Mouse (Mus musculus) B cell, adult 2 months (primary cell): Measurements from ENCODE around the gene Lnx1.

ENCODE experiments used
- DNase-seq, 2 experiments: peaks; one replicate each; pipeline ENCODE4 v3.0.0; 2022

Gene Lnx1

DNA sequence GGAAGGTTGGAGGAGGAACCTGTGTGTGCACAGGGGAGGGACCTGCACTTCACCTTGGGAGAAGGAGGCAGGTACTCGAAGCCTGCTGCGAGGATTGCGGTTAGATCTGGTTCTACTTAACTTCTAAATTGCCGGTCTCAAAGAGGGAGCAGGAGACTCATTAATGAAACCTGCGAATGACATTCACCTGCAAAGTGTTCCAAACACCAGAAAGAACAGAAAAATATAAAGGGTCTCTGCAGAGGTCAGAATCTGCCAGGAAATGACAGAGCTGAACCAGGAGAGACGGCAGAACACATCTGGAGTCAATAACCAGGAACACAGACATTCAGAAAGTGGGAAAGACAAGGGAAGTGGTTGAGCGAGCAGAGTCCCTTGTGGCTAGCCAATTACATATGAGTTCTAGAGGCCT is 8.3 kb downstream of the Lnx1 start:
- no peak for DNase-seq

DNA sequence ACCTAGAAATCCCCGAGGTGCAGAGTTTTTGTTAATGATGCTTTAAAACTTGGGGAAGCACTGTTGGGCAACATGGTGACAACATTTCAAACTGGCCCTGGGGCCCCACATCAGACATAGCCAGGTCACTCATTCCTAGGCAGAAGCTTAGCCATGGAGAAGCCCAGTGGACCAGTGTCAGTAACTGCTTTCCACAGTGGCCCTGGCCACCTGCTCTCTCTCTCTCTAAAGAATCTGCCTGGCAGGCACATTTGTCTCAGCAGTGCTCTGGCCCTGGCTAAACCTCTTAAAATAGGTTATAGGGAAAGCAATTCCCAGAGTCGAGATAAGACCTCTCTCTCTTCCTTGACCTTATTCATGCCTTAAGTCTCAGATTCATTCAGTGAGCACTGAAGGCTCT is 8.9 kb downstream of the Lnx1 start:
- DNase-seq, result no peak

DNA sequence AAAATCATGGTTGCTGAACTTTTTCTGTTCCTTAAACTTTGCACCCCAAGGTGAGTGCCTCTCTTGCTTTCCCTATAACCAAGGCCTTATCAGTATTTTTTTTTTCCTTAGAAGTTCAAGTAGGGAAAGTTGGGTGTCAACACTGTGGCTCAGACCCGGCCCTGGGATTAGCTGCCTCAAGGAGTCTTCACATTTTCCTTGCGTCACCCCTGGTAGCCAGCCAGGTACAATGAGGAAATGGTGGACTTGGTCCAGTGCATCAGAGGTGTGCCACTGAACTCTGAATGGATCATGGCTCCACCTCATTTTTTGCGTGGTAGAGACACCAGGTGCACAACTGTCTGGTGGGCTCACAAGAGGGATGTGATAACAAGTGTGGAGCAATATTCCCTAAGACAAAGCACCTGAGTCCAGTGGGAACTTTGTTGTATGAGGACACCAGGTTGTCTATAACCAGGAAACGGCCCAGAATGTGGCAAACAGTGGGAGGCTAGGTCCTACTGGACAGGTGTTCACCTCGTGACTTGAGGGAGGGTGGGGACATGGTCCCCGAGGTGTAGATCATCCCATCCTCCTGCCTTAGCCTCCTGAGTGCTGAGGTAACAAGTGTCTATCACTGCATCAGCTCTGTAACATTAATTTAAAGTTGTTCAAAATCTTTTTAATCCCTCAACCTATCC is 10.2 kb downstream of the Lnx1 start:
- no peak for DNase-seq

DNA sequence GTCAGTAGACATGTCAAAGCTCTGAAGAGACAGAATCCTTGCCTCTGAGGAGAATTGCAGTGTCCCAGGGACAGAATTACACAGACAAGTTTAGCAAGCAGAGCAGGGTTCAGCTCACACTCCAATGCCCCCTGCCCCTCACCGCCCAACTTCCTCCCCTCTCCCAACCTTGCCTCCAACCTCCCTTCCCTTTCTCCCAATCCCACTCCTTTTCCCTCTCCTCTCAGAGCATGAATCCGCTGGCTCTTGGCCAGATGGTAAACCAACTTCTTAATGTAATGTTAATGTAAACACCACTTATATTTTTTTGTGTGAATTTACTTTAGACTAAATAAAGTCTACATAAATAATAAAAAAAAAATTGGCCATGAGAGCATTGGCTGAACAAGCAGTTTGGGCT is 13.9 kb downstream of the Lnx1 start:
- no peak for DNase-seq

DNA sequence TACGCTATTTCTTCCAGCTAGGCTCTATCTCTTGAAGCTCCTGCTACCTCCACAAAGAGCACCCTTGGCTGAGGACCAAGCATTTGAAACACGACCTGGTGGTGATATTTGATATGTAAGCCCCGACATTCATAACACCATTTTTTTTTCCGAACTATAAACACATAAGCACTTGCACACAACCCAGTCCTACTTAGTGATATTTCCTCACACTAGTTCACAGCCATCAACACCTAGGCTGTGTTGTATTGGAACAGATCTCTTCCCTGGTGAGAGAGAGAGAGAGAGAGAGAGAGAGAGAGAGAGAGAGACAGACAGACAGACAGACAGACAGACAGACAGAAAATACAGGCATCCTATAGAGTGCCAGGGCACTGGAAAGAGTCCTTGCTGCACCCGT is 17.8 kb downstream of the Lnx1 start:
- DNase-seq, result no peak

DNA sequence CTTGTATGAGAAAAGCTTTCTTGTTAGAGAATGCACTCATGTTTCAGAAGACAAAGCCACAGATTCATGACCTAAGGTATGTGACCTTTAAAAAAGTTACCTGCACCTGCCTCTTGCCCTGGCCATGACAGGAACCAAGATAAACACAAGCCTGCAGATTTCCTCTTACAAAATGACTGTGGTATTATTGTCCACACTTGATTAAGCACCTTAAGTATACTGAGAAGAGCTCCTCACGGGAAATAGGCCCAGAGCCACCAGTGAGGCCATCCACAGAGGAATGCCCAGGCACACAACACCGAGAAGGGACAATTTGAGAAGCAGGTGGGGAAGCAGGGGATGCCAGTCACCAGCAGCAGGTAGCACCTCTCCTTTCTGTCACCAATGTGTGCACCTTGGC is 18.9 kb downstream of the Lnx1 start:
- no peak for DNase-seq

DNA sequence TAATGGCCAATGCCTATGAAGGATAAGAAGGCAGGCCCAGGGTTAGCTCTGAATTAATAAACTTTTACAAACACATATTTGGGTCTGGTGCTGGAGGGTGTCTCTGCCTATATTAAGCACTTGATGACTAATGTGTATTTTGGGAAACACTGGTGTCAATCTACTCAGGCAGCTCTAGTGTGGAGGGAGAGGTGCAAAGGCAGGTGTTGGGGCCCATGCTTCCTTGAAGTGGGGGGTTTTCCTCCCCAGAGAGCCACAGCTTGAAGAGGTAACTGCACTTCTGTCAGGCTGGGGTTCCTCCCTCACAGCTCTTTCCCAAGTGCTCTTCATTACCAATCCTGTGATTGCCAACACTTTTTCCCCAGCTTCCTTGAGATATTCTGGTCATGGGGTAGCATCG is 20.0 kb downstream of the Lnx1 start:
- no peak for DNase-seq

DNA sequence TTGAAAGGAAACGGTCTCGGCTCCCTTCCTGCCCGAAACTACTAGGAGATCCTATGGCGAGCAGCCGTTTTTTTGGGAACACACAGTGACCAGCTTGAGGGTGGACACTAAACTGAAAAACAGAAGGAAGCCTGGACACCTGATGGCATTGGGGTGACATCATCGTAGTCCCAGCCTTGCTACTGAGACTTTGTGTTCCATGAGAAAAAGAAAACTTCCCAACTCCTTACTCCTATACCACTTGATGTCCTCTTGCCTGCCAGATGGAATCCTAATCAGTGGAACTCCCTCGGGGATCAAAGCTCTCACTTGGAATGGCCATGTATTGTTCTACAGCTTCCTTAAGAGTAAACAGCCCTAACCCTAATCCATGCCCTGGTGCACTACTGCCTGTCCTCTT is 23.1 kb downstream of the Lnx1 start:
- no peak for DNase-seq

DNA sequence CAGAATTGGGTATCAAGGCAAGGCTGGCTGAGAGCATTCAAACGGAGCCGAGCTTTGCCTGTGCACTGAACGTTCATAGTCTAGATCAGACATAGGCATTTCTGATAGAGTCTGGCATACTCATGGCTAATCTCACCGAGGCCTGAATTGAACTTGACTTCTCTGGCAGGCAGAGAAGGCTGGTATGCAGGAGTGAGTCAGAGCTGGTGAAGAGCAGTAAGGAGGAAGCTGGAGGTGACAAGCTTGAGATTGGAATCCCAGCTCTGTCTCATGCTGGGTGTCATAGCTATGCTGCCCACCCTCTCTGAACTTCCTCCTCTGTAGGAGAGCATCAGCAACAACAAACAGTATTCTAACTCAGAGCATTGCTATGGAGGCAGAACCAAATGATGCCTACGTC is 24.0 kb downstream of the Lnx1 start:
- no peak for DNase-seq

DNA sequence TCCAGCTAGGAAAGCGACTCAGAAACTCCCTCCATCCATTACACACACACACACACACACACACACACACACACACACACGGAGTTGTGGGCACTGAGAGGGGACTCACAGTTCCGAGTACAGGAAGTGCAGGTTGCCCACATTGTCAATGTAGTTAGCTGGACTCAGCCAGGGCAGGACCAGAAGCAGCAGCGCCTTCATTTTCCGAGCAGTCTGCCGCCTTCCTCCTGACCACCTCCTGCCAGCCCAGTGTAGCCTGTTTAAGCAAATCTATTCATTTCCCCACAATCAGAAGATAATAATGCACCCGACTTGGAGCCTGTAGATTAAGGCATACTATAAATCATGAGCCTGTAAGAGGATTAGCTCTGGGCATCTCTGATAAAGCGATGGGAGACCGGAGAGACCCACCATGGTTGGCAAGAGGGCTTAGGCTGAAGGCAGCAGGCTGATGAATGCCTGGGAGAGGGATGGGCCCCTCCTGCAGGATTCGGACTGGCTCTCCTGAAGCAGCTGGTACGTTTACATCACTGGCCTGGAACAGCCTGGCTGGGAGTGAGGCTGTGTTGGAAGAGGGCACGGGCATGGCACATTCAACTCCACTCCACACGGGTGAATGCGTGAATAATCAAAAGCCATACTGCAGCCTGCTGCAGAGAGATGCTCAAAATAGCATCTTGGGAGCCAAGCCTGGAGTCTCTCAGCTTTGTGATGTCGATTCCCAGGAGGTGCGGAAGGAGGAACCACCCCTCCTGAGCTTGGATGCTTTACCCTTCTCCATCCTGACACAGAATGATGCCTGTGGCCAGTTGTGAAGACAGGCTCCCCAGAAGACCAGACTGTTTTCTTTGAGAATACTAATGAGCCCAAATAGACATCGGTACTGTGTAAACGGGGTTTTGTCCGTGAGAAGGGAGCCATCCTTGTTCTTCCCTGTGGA is 25.0 kb downstream of the Lnx1 start:
- no peak for DNase-seq

DNA sequence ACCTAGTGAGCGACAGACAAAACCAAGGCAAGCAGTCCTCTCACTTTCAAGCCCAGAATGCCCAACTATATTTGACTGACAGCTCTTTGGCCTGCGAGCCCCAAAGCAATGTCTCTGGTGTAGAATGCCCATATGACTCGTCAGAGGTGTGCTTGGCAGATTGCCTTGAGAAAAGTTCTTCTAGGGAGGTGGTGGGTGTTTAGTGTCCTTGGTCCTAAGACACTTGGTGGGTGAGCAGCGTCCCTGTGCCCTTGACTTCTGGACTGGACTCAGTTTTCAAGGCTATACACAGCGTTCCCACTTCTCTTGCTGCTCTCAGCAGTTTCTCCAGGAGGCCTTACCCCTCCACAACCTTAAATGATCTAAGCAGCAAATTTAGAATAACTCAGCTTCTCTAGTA is 30.2 kb downstream of the Lnx1 start:
- no peak for DNase-seq

DNA sequence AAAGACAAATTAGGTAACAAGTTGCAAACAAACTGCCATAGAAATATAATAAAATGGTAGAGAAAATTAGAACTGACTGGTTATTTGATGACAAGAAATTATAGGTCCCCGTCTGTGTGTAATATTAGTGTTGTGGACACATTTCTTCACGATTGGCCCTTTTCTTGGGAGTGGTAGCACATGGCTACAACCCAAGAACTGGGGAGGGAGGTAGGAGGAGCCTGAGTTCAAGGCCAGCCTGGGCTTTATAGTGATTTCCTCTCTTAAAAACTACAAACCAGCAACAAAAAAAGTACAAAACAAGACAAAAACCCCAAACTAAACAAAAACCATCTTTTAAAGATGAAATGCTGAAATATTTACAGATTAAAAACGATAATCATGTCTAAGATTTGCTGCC is 31.8 kb downstream of the Lnx1 start:
- DNase-seq, result no peak

DNA sequence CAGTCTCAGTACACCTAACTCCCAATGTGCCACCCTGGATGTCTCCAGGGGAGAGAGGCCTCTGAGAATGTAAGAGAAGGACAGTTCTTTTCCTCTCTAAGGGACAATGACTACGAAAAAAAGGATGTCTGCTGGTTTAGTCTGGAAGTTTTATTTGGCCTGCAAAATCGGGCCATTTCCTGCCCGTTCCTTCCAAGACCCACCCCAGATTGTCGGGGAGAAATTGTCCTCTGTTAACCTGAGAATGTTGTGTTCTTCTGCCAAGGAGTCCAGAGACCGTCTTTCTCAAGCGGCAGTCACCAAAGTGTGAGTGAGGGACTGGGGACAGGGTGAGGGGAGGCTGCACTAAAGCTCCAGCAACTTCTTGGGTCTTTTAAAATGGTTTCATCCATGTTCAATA is 32.8 kb downstream of the Lnx1 start:
- no peak for DNase-seq

DNA sequence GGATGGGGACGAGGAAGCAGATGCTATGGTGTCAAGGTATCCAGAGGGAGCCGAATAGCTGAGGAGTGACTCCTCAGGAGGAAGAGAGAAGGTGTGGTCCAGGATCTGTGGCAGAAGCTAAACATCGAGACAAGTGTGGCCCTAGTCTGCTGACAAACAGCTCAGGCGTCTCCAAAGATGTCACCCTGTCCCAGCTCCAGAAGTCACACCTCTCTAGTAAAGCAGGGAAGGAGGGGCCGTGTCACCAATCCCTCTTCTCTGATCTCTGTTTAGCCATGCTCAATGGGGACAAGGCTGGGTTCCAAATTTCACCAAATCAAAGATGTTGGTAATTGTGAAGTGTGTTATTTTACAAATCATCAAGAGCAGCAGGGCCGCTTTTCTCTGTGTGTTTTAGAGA is 33.8 kb downstream of the Lnx1 start:
- DNase-seq, result no peak

DNA sequence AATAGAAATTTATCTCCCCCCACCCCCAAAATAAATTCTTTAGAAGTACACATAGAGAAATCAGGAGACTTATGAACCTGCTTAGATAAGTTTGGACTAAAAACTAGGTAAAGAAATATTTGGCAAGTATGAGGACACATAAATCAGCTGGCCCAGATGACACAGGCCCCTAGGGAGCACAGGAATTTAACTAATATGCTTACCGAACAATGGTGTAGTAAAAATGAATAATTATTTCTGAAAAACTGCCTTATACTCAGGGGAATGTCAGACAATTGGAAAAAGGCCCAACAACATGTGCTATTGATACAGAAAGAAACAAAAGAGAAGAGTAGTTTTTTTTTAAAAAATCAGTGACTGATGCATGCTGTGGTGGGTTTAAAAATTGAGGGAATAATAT is 40.1 kb downstream of the Lnx1 start:
- no peak for DNase-seq

DNA sequence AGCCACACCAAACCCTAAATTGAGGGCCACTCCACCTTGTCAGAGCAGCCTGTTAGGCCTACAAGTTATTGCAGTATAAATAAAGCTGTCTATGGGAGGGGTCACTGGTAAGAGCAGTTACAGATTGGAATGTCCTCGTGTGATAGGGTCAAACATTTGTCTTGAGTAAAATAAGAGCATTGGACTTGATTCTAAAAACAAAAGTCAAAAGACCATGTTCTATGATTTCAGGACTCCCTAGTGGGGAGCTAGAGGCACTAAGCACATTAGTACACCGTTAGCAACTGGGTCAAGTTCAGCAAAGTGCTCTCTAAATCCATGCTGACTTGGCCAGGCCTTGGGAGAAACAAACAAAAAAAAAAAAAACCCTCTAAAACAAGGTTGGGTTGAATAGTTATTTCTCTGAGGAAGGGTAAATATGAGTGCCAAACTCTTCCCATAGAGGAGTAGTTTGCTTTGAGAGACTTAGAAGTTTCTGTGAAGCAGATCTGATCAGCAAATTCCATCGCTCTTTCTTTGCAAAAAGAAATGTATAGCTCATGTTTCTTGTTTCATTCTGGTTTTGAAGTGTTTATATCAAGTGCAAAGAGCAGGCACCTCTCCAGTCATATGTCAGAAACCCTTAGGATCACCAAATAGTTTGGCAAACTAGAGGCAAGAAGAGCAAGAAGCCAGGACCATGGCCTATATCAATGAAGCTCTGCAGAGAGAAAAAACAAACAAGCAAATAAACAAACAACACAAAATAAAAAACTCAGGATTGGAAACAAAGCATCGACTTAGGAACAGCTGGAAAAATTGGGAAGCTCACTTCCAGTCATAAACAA is 40.8 kb downstream of the Lnx1 start:
- no peak for DNase-seq

DNA sequence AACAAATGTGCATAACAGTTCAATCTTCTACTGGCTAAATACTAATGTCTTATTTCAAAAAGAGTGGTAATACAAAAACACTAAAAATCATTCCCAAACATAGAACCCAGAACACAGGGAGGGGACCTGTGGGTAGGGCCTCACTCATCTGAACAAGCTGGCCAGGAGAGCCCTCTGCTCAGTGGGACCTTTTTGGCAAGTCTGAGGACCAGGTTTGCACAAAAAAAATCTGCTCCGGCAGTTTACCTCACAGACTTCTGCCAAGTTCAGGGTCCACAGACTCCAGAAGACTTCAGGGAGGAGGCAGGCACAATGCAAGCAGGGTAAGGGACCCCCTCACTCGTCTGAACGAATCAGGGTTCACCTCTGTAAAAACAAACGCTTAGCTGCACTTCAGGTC is 42.9 kb downstream of the Lnx1 start:
- DNase-seq, result no peak

DNA sequence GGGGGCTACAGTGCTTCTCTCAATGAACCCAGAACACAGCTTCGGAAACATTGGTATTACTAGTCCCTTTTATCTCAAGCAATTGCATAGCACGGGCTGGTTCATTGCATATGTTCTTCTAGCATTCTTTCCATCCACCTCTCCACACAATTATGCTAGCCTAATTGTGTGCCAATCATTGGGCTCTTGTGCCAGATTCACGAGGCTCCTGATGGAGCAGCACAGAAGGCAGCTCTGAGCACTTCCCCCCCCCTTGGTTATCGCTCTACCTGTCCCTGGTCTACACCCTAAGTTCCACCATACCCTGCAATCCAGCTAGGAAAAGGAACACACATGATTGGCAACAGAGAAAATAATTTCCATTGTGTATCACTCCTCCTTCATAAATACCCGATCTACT is 43.4 kb downstream of the Lnx1 start:
- DNase-seq, result no peak

DNA sequence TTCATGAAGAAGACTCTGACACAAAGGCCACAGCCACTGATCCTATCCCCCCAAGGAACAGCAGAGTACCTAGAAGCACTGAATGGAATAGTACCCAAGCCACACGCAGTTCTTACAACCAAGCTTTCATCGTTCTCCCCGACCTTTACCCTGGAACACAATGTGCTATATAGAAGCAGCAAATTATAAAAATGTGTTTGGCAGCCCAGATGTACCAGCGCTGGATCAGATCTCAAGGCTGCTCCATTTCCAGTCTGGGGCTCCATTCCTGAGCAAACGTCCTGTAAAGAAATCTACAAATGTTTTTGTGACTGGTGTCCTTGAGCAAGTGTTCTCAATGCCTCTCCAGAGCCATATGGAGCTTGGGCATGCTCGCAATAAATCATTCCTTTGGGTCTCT is 44.8 kb downstream of the Lnx1 start:
- DNase-seq, result no peak

DNA sequence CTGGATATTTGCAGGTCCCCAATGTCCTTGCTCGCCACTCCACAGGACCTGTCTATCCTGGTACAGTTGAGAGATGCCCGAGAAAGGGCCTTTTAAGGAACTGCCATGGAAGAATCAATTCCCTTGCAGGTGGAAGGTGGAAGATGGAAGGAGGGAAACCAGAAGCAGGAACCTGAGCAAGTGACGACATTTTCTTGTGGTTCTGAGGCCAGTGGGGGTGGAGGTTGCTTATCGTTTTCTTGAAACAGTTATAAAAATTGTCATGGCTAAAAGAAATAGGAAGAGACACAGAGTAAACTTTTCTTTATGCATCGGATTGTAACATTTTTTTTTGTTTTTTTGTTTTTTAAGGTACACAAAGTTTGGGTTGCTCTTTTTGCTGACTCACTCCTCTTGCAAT is 46.3 kb downstream of the Lnx1 start:
- no peak for DNase-seq

DNA sequence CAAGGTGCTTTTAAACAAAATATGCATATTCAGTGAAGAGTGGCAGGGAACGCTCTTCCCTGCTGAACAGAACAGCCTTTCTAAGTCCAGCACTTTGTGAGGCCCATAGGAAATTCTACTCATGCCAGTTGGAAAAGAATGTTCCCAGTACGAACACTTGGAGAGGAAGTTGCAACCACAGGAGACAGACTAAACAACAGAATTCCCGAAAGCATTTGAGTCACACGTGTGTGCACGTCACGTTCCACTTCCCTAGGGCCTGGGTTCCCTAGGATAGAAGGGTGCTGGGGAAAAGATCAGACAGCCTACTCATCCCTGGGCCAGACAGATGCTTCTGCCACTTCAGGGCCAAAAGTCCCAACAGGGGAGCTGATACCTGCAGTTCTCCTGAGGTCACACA is 48.2 kb downstream of the Lnx1 start:
- no peak for DNase-seq

DNA sequence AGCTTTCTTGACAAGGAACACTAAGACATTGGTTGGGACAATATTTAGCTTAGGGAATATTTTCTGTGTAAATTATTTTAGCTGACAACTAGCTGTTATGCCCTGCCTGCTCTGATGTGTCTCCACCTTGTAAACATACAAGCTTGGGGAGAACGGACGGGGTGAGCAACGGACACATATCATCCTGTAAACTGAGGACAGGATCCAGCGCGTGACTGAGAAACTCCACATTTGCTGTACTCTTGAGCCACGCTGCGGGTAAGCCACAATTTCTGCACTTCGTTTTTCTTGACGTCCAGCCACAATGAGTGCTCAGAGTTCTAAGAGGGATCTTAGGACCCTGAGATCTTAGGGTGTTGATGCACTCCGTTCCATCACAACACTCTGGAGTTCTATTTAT is 48.9 kb downstream of the Lnx1 start:
- DNase-seq, result no peak

DNA sequence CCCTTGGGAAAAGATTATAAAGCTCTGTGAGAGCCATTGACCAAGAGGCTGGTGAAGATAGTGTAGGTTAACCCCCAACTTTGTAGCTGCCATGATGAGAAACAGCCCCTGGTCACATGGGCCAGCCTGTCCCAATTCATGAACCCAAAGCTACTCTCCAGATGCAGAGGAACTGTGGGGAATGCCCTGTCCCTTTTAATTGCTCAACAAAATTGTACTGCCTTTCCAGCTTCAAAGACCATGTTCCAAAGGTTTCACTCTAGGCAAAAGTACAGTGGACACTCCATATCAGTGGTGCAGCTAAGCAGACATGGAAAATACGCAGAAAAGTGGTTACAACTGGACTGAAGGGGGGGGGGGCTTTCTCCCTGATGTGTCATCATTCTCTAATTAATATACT is 53.6 kb downstream of the Lnx1 start:
- no peak for DNase-seq

DNA sequence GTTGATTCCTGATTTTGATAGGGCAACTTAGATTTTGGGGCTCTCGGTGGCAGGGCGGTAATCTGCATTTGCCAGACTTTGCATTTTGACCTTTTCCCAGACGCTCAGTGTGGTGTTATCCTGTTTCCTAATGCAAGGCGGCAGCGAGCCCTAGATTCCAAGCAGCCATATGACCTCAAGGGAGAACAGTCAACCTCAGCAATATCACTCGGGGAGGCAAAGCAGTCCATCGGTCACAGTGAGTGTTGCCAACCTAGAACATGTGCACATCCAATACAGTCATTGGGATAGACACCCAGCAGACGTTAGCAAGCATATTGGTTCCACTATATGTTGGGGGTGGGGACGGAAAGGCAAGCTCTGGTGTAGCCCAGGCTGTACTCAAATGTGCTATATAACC is 54.5 kb downstream of the Lnx1 start:
- DNase-seq, result no peak
